Mouse (Mus musculus) stomach, postnatal 0 days (tissue): ENCODE results near the gene Tmod1. TPM values are rescaled to one million over a fixed set of nuclear protein-coding genes. Genes with fewer than 3 reads are reported as not detected.

Experiments
- ATAC-seq: fragments of 200-750 bp; cut with Nextera tagmentation; 2 replicates; pipeline ENCODE4 v1.8.0; 2017; ENCODE audit not compliant: low FRiP score, low TSS enrichment
- DNase-seq: peaks from one replicate; pipeline ENCODE4 v3.0.0-alpha.2; 2016; ENCODE audit warnings: low spot score
- H3K27ac ChIP-seq: fragments of 300-500 bp; sonication (generic); replicated peaks from 2 replicates; pipeline ENCODE4 v1.5.1; 2014; ENCODE audit warnings: mild to moderate bottlenecking, control low read depth
- H3K27me3 ChIP-seq: fragments of 300-500 bp; sonication (generic); 2 replicates; pipeline ENCODE4 v1.6.1; 2014; ENCODE audit warnings: low read length; ENCODE audit not compliant: control insufficient read depth, insufficient read depth
- H3K36me3 ChIP-seq: fragments of 300-500 bp; sonication (generic); 2 replicates; pipeline ENCODE4 v1.6.1; 2014; ENCODE audit warnings: low read length, mixed read lengths; ENCODE audit not compliant: control insufficient read depth, insufficient read depth
- H3K4me1 ChIP-seq: fragments of 300-500 bp; sonication (generic); replicated peaks from 2 replicates; pipeline ENCODE4 v1.6.1; 2014; ENCODE audit warnings: antibody characterized with exemption; ENCODE audit not compliant: control insufficient read depth, insufficient read depth
- H3K4me2 ChIP-seq: fragments of 300-500 bp; sonication (generic); replicated peaks from 2 replicates; pipeline ENCODE4 v1.6.1; 2014; ENCODE audit warnings: low read depth, mild to moderate bottlenecking, control low read depth, moderate library complexity
- H3K4me3 ChIP-seq: fragments of 300-500 bp; sonication (generic); 2 replicates; pipeline ENCODE4 v1.5.1; 2014; ENCODE audit warnings: low read depth, low read length, control low read depth
- H3K9ac ChIP-seq: fragments of 300-500 bp; sonication (generic); 2 replicates; pipeline ENCODE4 v1.6.1; 2014; ENCODE audit warnings: mild to moderate bottlenecking, low read length, control low read depth, mixed read lengths
- H3K9me3 ChIP-seq: fragments of 300-500 bp; sonication (generic); 2 replicates; pipeline ENCODE4 v1.6.1; 2016; ENCODE audit warnings: low read length; ENCODE audit not compliant: control insufficient read depth
- CTCF ChIP-seq: IDR thresholded peaks from 2 replicates; pipeline ENCODE4 v1.5.1; 2016; ENCODE audit warnings: antibody characterized with exemption, low read depth, mild to moderate bottlenecking, moderate library complexity
- EP300 ChIP-seq: optimal IDR thresholded peaks from 2 replicates; pipeline ENCODE3; 2016; ENCODE audit warnings: antibody characterized with exemption
- WGBS: fragments of 180-500 bp; shearing (Covaris S2); extraction: QIAGEN DNeasy Blood & Tissue Kit; methylation state at CpG from one replicate; pipeline ENCODE4 v1.1.7; 2014; 5-methylcytosine and 5-hydroxymethylcytosine counted together
- polyA plus RNA-seq: library from polyadenylated mRNA; unstranded; fragments of >200 nt; fragmentation: Nextera tagmentation; extraction: Ambion mirVana; gene quantifications from 2 replicates; pipeline ENCODE4 v1.2.1, GENCODE M21; 2015

Tmod1 gene
- polyA plus RNA-seq, 1 experiment from 2014 or later: 3.2 TPM

DNA sequence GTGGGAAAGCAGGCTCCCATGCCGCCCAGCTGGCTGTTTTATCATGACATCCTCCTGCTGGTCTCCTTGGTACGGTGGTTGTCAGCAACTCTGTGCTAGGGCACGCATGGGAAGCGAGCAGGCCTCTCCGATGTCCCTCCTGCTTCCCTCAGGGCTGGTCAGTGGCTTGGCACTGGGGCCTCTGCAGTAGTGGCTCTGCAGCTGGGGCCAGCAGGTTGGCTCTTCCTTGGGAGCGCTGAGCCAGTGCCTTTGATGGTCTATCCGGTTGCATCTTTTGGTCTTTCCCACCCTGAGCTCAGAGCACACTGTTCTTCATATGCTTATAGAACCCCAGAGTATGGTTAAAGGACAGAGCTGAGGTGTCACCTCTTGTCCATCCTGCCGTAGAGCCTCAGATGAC, 71.3 kb downstream of the Tmod1 start:
- no peak overlapping the region for H3K27ac ChIP-seq
- H3K9ac ChIP-seq: no peak overlapping the region
- 85% methylated on average over 8 of the region's 8 CpGs for WGBS
- H3K4me3 ChIP-seq: no peak overlapping the region
- no peak for ATAC-seq
- no peak for DNase-seq
- no peak for TF ChIP-seq CTCF
- no peak for TF ChIP-seq EP300
- no peaks in the 10 kb centered on the region for H3K9me3 ChIP-seq
- H3K4me1 ChIP-seq: no peaks in the 10 kb centered on the region
- 0 out of 2 replicates have a peak, but pooled peaks cover 3% of the 10 kb centered on the region for H3K36me3 ChIP-seq
- H3K4me2 ChIP-seq: no peak overlapping the region
- no peaks in the 10 kb centered on the region for H3K27me3 ChIP-seq

DNA sequence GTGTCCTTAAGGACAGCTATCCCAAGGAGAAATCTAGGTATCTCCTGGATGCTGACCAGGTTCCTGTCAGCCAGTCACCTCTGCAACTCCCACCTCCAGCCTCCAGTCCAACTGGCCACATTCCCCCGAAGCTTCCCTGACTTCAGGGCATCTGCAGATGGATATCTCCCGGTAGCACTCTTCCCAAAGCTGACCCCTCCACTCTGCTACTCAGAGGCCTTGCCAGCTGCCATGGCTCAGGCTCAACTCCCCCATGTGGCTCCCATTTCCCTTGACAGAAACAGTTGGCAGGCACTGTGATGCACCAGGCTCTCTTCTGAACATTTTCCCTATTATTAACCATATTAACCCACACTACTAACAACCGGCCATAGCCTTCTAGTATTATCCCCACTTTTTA, 72.6 kb downstream of the Tmod1 start:
- H3K36me3 ChIP-seq: peaks cover 12% of the 10 kb centered on the region
- H3K27ac ChIP-seq: no peak overlapping the region
- H3K9ac ChIP-seq: no peak overlapping the region
- no peak overlapping the region for H3K4me3 ChIP-seq
- no peaks in the 10 kb centered on the region for H3K4me1 ChIP-seq
- no peaks in the 10 kb centered on the region for H3K9me3 ChIP-seq
- DNase-seq (no peak), ATAC-seq (no peak)
- TF ChIP-seq EP300 (no peak), CTCF (no peak)
- 49% methylated on average over 3 of the region's 3 CpGs for WGBS
- H3K27me3 ChIP-seq: no peaks in the 10 kb centered on the region
- H3K4me2 ChIP-seq: no peak overlapping the region

DNA sequence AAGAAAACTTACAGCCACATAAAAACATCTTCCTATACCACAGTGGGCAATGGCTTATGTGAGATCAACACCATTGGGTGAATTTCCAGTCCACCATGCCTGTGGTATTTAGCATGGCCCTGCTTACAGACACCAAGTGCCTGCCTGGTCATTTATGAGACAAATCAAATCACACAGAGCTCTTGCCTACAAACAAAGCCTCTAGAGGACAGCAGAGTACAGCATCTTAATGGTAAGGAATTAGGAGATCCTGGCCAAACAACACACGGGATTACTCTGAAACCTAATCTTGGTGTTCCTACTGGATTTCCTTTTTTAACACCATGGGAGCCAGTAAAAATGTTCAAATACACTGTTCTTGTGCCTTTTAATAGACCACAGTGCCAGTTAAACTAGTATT, 76.6 kb downstream of the Tmod1 start:
- H3K36me3 ChIP-seq: peaks cover 37% of the 10 kb centered on the region
- peak; percentile 29 for TF ChIP-seq CTCF
- no peak for TF ChIP-seq EP300
- H3K9ac ChIP-seq: no peak overlapping the region
- ATAC-seq: no peak
- no peaks in the 10 kb centered on the region for H3K4me1 ChIP-seq
- H3K27me3 ChIP-seq: no peaks in the 10 kb centered on the region
- WGBS: 63% methylated on average over 1 of the region's 1 CpGs
- no peak overlapping the region for H3K4me3 ChIP-seq
- H3K9me3 ChIP-seq: no peaks in the 10 kb centered on the region
- H3K4me2 ChIP-seq: no peak overlapping the region
- no peak overlapping the region for H3K27ac ChIP-seq
- DNase-seq: no peak

DNA sequence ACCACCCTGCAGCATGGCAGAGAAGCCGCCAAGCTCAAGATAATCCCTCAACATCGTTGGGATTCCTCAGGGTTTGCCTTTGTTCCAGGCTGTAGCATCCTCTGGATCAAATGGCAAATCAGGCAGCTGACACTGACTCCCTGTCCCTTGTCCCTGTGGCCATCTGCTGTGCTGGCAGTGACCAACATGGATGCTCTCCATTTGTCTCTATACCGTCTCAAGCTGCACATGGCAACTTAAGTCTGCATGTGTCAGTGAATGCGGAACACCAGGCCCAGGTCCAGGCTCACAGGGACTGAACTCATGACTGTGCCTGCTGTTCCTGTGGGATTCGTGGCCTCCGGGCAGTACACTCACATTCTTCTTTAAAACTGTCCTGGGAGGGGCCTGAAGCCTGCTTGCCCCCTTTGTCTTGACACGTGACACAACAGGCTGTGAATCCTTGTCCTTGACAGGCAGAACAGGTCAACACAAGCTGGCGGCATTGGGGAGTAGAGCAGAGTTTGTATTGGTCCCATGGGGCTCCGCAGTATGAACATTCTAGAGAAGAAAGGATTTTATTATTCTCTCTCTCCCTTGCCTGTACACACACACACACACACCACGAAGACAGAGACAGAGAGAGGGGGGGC, 77.9 kb downstream of the Tmod1 start:
- WGBS: 79% methylated on average over 10 of the region's 10 CpGs
- TF ChIP-seq EP300 (no peak), CTCF (no peak)
- H3K36me3 ChIP-seq: peaks cover 37% of the 10 kb centered on the region

DNA sequence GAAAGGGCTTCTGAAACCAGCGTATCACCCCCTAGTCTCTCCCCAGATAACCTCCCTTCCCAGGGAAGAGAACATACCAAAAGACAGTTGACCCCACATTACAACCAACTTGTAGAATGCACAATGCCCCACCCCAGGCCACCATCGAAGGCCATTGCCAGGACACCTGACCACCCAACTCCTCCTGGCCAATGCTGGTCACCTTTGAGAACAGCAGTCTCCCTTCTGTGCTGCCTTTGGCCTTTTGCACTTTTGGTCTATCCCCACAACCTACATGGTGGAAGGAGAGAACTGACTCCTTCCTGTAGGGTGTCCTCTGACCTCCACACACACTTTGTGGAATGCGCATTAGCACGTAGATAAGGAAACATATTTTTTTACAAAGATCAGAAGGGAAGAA, 78.8 kb downstream of the Tmod1 start:
- peaks cover 42% of the 10 kb centered on the region for H3K36me3 ChIP-seq
- ATAC-seq (no peak), DNase-seq (no peak)
- H3K9ac ChIP-seq: no peak overlapping the region
- H3K9me3 ChIP-seq: no peaks in the 10 kb centered on the region
- TF ChIP-seq EP300: no peak
- no peak for TF ChIP-seq CTCF
- 90% methylated on average over 4 of the region's 4 CpGs for WGBS
- no peaks in the 10 kb centered on the region for H3K4me1 ChIP-seq
- no peak overlapping the region for H3K4me3 ChIP-seq
- no peak overlapping the region for H3K27ac ChIP-seq
- no peak overlapping the region for H3K4me2 ChIP-seq
- no peaks in the 10 kb centered on the region for H3K27me3 ChIP-seq

More for the DNA sequence above, 77.9 kb downstream of the Tmod1 start:
- Histone ChIP-seq H3K4me2 (no peak overlapping the region), H3K27me3 (no peaks in the 10 kb centered on the region), H3K27ac (no peak overlapping the region), H3K9me3 (no peaks in the 10 kb centered on the region), H3K4me1 (no peaks in the 10 kb centered on the region), H3K9ac (no peak overlapping the region), H3K4me3 (no peak overlapping the region)
- no peak for DNase-seq
- no peak for ATAC-seq

DNA sequence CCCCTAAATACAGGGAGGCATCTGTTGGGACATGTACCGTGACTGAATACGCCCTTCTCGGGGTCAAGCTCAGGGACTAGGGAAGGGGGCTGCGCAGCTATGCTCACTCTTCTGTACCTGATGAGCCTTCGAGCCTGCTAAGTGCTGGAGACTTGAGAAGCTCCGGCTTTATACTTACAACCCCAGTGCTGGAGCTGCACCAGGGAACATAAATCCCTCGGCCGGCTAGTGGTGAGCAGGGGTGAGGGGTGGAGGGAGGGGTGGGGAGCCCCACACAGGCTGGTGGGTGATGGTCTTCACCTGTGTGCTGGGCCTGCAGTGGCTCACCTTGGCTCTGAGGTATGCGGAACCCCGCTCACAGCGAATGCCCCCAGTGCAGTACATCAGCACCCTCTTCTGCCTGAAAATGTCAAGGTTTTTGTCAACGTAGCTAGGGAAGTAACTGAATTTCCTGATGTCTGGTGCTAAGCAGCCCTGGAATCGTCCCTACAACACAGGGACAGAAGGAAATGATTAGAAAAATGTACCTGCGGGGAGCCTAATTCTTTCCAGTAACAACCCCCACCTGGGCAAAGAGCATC, 80.9 kb downstream of the Tmod1 start:
- no peak overlapping the region for H3K4me2 ChIP-seq
- WGBS: 91% methylated on average over 14 of the region's 14 CpGs
- H3K4me1 ChIP-seq: no peaks in the 10 kb centered on the region
- no peak overlapping the region for H3K27ac ChIP-seq
- no peak overlapping the region for H3K9ac ChIP-seq
- no peaks in the 10 kb centered on the region for H3K9me3 ChIP-seq
- TF ChIP-seq CTCF (peak; percentile 12; the same call in 1 of the 2 replicates), EP300 (no peak)
- no peaks in the 10 kb centered on the region for H3K27me3 ChIP-seq
- no peak for ATAC-seq
- no peak overlapping the region for H3K4me3 ChIP-seq
- DNase-seq: no peak
- peaks cover 47% of the 10 kb centered on the region for H3K36me3 ChIP-seq
